Mouse (Mus musculus) urinary bladder, postnatal 10 days (tissue): ENCODE results near the gene Pkp3.
"Not testable (repeated sequence)": the region's sequence is repeated elsewhere in the genome, so short reads cannot be mapped to it uniquely, and the experiment has no call there.

ENCODE experiments used
- DNase-seq: peaks from one replicate; pipeline ENCODE4 v3.0.0; 2022; ENCODE audit warnings: low spot score

Pkp3 gene

GRCm38 (mm10) chr7:141077841-141078240, at the start of gene Pkp3:
Gene Pkp3 (plus strand): TSS chr7:141078218.
- no peak for DNase-seq

- no peak for DNase-seq
Measured at GRCm38 (mm10) chr7:141028831-141029230, 49.2 kb upstream of the Pkp3 start, which contains the start of gene Gm17387. Gene Gm17387 (plus strand): TSS chr7:141029131.

GRCm38 (mm10) chr7:141030390-141030789, 47.6 kb upstream of the Pkp3 start:
- no peak for DNase-seq

- DNase-seq, result no peak
Measured at GRCm38 (mm10) chr7:141032458-141033167, 45.4 kb upstream of the Pkp3 start.

- not testable (repeated sequence) for DNase-seq
Measured at GRCm38 (mm10) chr7:141036624-141037023, 41.4 kb upstream of the Pkp3 start.

GRCm38 (mm10) chr7:141038090-141039032, 39.7 kb upstream of the Pkp3 start:
- no peak for DNase-seq

GRCm38 (mm10) chr7:141039386-141040107, 38.5 kb upstream of the Pkp3 start:
- no peak for DNase-seq

GRCm38 (mm10) chr7:141040867-141041606, 37.0 kb upstream of the Pkp3 start:
- no peak for DNase-seq

GRCm38 (mm10) chr7:141041661-141042060, 36.4 kb upstream of the Pkp3 start:
- no peak for DNase-seq

GRCm38 (mm10) chr7:141042539-141042938, 35.5 kb upstream of the Pkp3 start:
- DNase-seq, result no peak

GRCm38 (mm10) chr7:141046931-141047580, 31.0 kb upstream of the Pkp3 start:
- no peak for DNase-seq

- no peak for DNase-seq
Measured at GRCm38 (mm10) chr7:141047581-141048225, 30.3 kb upstream of the Pkp3 start.

GRCm38 (mm10) chr7:141048226-141049218, 29.5 kb upstream of the Pkp3 start:
- DNase-seq, result peak; percentile 80

GRCm38 (mm10) chr7:141049326-141049725, 28.7 kb upstream of the Pkp3 start:
- no peak for DNase-seq

GRCm38 (mm10) chr7:141051060-141051685, 26.8 kb upstream of the Pkp3 start:
- DNase-seq, result no peak

- DNase-seq, result no peak
Measured at GRCm38 (mm10) chr7:141052016-141052415, 26.0 kb upstream of the Pkp3 start.

GRCm38 (mm10) chr7:141052421-141052820, 25.6 kb upstream of the Pkp3 start:
- no peak for DNase-seq

GRCm38 (mm10) chr7:141055785-141056184, 22.2 kb upstream of the Pkp3 start:
- DNase-seq, result no peak

- DNase-seq, result no peak
Measured at GRCm38 (mm10) chr7:141056976-141057375, 21.0 kb upstream of the Pkp3 start.
